Mouse (Mus musculus): ENCODE results near the gene Tmem253.

DNA sequence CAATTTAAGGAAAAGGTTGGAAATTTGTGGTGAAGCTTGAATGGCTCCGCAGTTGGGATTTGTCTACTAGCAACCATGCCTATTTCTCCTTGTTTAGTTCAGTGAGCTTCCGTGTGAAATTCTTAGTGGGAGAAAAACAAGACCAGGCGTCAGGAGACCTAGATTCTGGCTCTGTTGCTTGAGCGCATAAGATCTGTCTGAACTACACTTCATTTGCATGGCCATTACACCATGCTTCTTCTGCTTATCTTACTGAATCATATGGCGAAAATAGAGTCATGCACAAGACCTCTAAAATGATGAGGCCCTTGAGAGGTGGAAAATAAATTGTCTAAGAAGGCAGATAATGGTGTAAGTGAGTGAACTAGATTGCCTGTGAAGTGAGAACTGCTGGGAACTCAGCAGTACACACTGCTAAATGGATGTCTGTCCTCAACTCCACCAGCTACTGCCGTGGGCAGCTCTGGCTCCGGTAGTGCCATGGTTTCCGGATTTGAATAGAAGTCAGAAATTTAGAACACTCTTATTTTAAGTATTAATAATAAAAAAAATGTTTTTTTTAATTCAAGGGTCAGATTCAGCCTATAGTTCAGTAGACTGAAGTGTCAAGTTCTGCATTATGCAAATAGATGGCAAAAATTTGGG is 6.2 kb downstream of the Tmem253 start:
- TF ChIP-seq CTCF (IDR thresholded peaks at IDR 0.05; ENCODE audit: low read depth, low read length) (no peak), EP300 (IDR thresholded peaks at IDR 0.05; ENCODE audit: insufficient read depth, low read depth, low read length) (no peak)
